Mouse (Mus musculus): ENCODE data around the gene Ifit3b. TPM values are rescaled to one million over a fixed set of nuclear protein-coding genes. Genes with fewer than 3 reads are reported as not detected.

The Ifit3b gene
- 0.33 and 0.37 TPM in 2 replicates for polyA plus RNA-seq (2012; rRNA removed)

GRCm38 (mm10) chr19:34607237-34608051, at the start of gene Ifit3b:
Gene Ifit3b, plus strand, starts transcription at chr19:34607970.

GRCm38 (mm10) chr19:34583126-34583766, 24.5 kb upstream of the Ifit3b start, which contains the start of gene Ifit3:
Gene Ifit3, plus strand, starts transcription at chr19:34583531.

GRCm38 (mm10) chr19:34601888-34602287, 5.9 kb upstream of the Ifit3b start, which contains the start of gene Ifit1bl1:
Gene Ifit1bl1, minus strand, starts transcription at chr19:34601956.

GRCm38 (mm10) chr19:34640623-34641022, 32.9 kb downstream of the Ifit3b start, which contains the start of the genes Ifit1bl2 and Ifit1:
Gene Ifit1bl2, minus strand, starts transcription at chr19:34640743.
Gene Ifit1, plus strand, starts transcription at chr19:34640871.

Other genes starting within 250 kb of the Ifit3b start
- 0.12 and 0.16 TPM in 2 replicates for gene Ch25h, start 132.8 kb upstream of the Ifit3b start, polyA plus RNA-seq (2012; rRNA removed)
- gene Lipa, start 80.5 kb upstream of the Ifit3b start, polyA plus RNA-seq (2012; rRNA removed): 20.6 and 25.6 TPM in 2 replicates
- gene Ifit2, start 57.3 kb upstream of the Ifit3b start, polyA plus RNA-seq (2012; rRNA removed): 2.4 TPM in 2 replicates
- gene Ifit3, start 24.4 kb upstream of the Ifit3b start, polyA plus RNA-seq (2012; rRNA removed): 1.7 and 2.1 TPM in 2 replicates
- 0.15 and 0.21 TPM in 2 replicates for gene Ifit1bl1, start 6.0 kb upstream of the Ifit3b start, polyA plus RNA-seq (2012; rRNA removed)
- 0.02 and 0.03 TPM in 2 replicates for gene Ifit1bl2, start 32.8 kb downstream of the Ifit3b start, polyA plus RNA-seq (2012; rRNA removed)
- gene Ifit1, start 32.9 kb downstream of the Ifit3b start, polyA plus RNA-seq (2012; rRNA removed): 0.85 and 1.2 TPM in 2 replicates
- 4.6 and 5.6 TPM in 2 replicates for gene Slc16a12, start 139.3 kb downstream of the Ifit3b start, polyA plus RNA-seq (2012; rRNA removed)